Mouse (Mus musculus): Measurements from ENCODE around the gene Gjb4.
A peak's percentile ranks its signal among the peaks of the same experiment; 100 is the strongest.

The Gjb4 gene

GRCm38 (mm10) chr4:127353951-127354438 lies at the start of gene Gjb4:
Gjb4 (minus strand) TSS chr4:127354081.
- no peak for DNase-seq

- DNase-seq: no peak
Measured at GRCm38 (mm10) chr4:127402614-127403013, 48.7 kb upstream of the Gjb4 start.

GRCm38 (mm10) chr4:127402166-127402565 lies 48.3 kb upstream of the Gjb4 start:
- DNase-seq: no peak

GRCm38 (mm10) chr4:127400165-127401145 lies 46.6 kb upstream of the Gjb4 start:
- DNase-seq: peak; percentile 70

GRCm38 (mm10) chr4:127395591-127395990 lies 41.7 kb upstream of the Gjb4 start:
- DNase-seq: no peak

GRCm38 (mm10) chr4:127389645-127390044 lies 35.8 kb upstream of the Gjb4 start:
- no peak for DNase-seq

GRCm38 (mm10) chr4:127377344-127377743 lies 23.5 kb upstream of the Gjb4 start:
- DNase-seq: no peak

- DNase-seq: no peak
Measured at GRCm38 (mm10) chr4:127375541-127376177, 21.8 kb upstream of the Gjb4 start.

- DNase-seq: no peak
Measured at GRCm38 (mm10) chr4:127374645-127375044, 20.8 kb upstream of the Gjb4 start.

- no peak for DNase-seq
Measured at GRCm38 (mm10) chr4:127373491-127373890, 19.6 kb upstream of the Gjb4 start.

- no peak for DNase-seq
Measured at GRCm38 (mm10) chr4:127371546-127371945, 17.7 kb upstream of the Gjb4 start.

- no peak for DNase-seq
Measured at GRCm38 (mm10) chr4:127370447-127370846, 16.6 kb upstream of the Gjb4 start.

- DNase-seq: peak; percentile 74
Measured at GRCm38 (mm10) chr4:127368379-127368973, 14.6 kb upstream of the Gjb4 start.

GRCm38 (mm10) chr4:127365834-127366233 lies 12.0 kb upstream of the Gjb4 start:
- no peak for DNase-seq

- DNase-seq: no peak
Measured at GRCm38 (mm10) chr4:127365433-127365832, 11.6 kb upstream of the Gjb4 start.

GRCm38 (mm10) chr4:127364431-127364830 lies 10.6 kb upstream of the Gjb4 start:
- DNase-seq: no peak

GRCm38 (mm10) chr4:127363331-127363730 lies 9.4 kb upstream of the Gjb4 start:
- no peak for DNase-seq

- no peak for DNase-seq
Measured at GRCm38 (mm10) chr4:127362520-127362919, 8.6 kb upstream of the Gjb4 start.

GRCm38 (mm10) chr4:127358018-127358417 lies 4.1 kb upstream of the Gjb4 start, which contains the start of gene Gjb5:
Gjb5 (minus strand) TSS chr4:127358181.
- no peak for DNase-seq

- no peak for DNase-seq
Measured at GRCm38 (mm10) chr4:127354506-127355485, 915 bp upstream of the Gjb4 start.

- no peak for DNase-seq
Measured at GRCm38 (mm10) chr4:127352594-127352993, 1.3 kb downstream of the Gjb4 start.

Measured in cerebellum, adult 8-10 months (tissue).